Mouse (Mus musculus): ENCODE measurements around the gene Gnaq. TPM values are rescaled to one million over a fixed set of nuclear protein-coding genes. Genes with fewer than 3 reads are reported as not detected.

The Gnaq gene
- total and polyA plus RNA-seq, 3 experiments = 8.1 to 12.9 (median 8.2) TPM

DNA sequence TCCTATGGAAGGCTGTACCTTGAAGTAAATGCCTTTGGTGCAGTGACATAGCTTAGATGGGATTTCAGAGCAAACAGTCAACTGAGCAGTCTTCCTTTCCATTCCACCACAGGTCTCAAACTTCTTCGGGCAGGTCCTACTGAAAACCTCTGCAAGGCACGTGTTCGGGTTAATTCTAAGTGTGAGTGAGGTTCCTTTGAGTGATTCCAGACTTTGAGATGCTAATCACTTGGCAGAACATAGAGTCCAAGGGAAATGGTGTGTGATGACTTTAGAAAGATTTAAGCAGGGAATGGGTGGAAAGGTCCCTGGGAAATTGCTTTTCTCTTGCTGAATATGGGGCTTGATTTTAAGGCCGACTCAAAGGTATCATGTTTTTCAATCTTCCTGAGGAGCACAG is 14.2 kb upstream of the Gnaq start:
- no peak overlapping the region for H3K9ac ChIP-seq (ENCODE audit: insufficient read depth, low read depth)
- peaks cover 2% of the 10 kb centered on the region for H3K27me3 ChIP-seq (replicated peaks)
- H3K36me3 ChIP-seq (replicated peaks in 1 of 2; ENCODE audit: control insufficient read depth in 1 of 2, insufficient read depth in 1 of 2, low read length in 1 of 2) = no peaks in the 10 kb centered on the region
- no peaks in the 10 kb centered on the region for H3K9me3 ChIP-seq (replicated peaks; ENCODE audit: low read length)
- H3K79me2 ChIP-seq (replicated peaks; ENCODE audit: control insufficient read depth, extremely low read depth, insufficient read depth, poor library complexity, severe bottlenecking) = no peaks in the 10 kb centered on the region
- TF ChIP-seq ZNF384 (IDR thresholded peaks at IDR 0.05; ENCODE audit: low read depth, low read length) (no peak), BHLHE40 (IDR thresholded peaks at IDR 0.05; ENCODE audit: low read depth, low read length) (0 out of 2 replicates have a peak, but pooled peaks have one; percentile 9)
- no peak overlapping the region for H3K4me2 ChIP-seq (ENCODE audit: insufficient read depth, low read depth, poor library complexity, severe bottlenecking)
- no peaks in the 10 kb centered on the region for H3K4me1 ChIP-seq (ENCODE audit: control insufficient read depth in 1 of 2, insufficient read depth in 2 of 2)
- in situ Hi-C loops (cut with MboI; ENCODE audit: low pct_ligation_motif_present, low pct_unique_long_range_greater_than_20kb, low sequenced_read_pairs) = no loop called here
- H3K27ac ChIP-seq (ENCODE audit: insufficient read depth, low read depth) = no peak overlapping the region
- DNase-seq (ENCODE audit: extremely low read depth) = no peak
- no peak overlapping the region for H3K4me3 ChIP-seq (replicated peaks in 1 of 3; ENCODE audit: low read depth in 2 of 3, low read length in 2 of 3, poor library complexity in 1 of 3)
- dilution Hi-C loops (cut with MboI; ENCODE audit: extremely low pct_ligation_motif_present, extremely low pct_unique_long_range_greater_than_20kb, low sequenced_read_pairs) = no loop called here

DNA sequence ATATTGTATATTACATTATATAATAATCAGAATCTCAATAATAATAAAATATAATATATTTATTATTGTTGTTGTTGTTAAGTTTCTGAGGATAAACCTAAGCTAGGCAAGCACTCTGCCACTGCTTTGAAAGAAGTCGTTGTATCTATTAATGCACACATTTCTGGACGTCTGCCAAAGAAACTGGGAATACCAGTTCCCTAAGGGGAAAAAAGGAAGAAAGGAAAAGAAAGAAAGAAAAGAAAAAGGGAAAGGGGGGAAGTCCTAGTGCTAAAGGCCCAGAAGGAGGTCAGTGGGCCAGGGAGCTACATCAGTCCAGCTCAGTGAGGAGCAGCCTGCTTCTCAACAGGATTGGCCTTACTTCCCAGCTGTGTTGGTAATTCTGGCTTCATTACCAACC is 11.3 kb upstream of the Gnaq start:
- Histone ChIP-seq H3K27ac (ENCODE audit: insufficient read depth, low read depth) (no peak overlapping the region), H3K4me1 (ENCODE audit: control insufficient read depth in 1 of 2, insufficient read depth in 2 of 2) (no peaks in the 10 kb centered on the region), H3K4me2 (ENCODE audit: insufficient read depth, low read depth, poor library complexity, severe bottlenecking) (no peak overlapping the region), H3K4me3 (replicated peaks in 1 of 3; ENCODE audit: low read depth in 2 of 3, low read length in 2 of 3, poor library complexity in 1 of 3) (no peak overlapping the region), H3K79me2 (replicated peaks; ENCODE audit: control insufficient read depth, extremely low read depth, insufficient read depth, poor library complexity, severe bottlenecking) (no peaks in the 10 kb centered on the region), H3K27me3 (replicated peaks) (peaks cover 2% of the 10 kb centered on the region), H3K9ac (ENCODE audit: insufficient read depth, low read depth) (no peak overlapping the region), H3K36me3 (replicated peaks in 1 of 2; ENCODE audit: control insufficient read depth in 1 of 2, insufficient read depth in 1 of 2, low read length in 1 of 2) (no peaks in the 10 kb centered on the region), H3K9me3 (replicated peaks; ENCODE audit: low read length) (no peaks in the 10 kb centered on the region)
- in situ Hi-C loops (cut with MboI; ENCODE audit: low pct_ligation_motif_present, low pct_unique_long_range_greater_than_20kb, low sequenced_read_pairs) (no loop called here), dilution Hi-C loops (cut with MboI; ENCODE audit: extremely low pct_ligation_motif_present, extremely low pct_unique_long_range_greater_than_20kb, low sequenced_read_pairs) (no loop called here)
- TF ChIP-seq PAX5 (IDR thresholded peaks at IDR 0.05; ENCODE audit: low read length) (no peak), CHD1 (IDR thresholded peaks at IDR 0.05; ENCODE audit: low read depth, low read length) (no peak), MEF2A (IDR thresholded peaks at IDR 0.05; ENCODE audit: borderline replicate concordance, low read depth, low read length) (no peak), EP300 (IDR thresholded peaks at IDR 0.05; ENCODE audit: low read length) (no peak), SMC3 (IDR thresholded peaks at IDR 0.05; ENCODE audit: low read depth, low read length) (no peak), NELFE (IDR thresholded peaks at IDR 0.05; ENCODE audit: low read depth, low read length) (no peak), USF1 (IDR thresholded peaks at IDR 0.05; ENCODE audit: low read depth, low read length) (no peak), SIN3A (IDR thresholded peaks at IDR 0.05; ENCODE audit: low read length) (no peak), POLR2AphosphoS2 (IDR thresholded peaks at IDR 0.05; ENCODE audit: low read depth, low read length) (no peak), JUND (conservative IDR thresholded peaks at IDR 0.05; ENCODE audit: low read depth, low read length) (no peak), MXI1 (IDR thresholded peaks at IDR 0.05; ENCODE audit: low read depth, low read length) (no peak), MAX (IDR thresholded peaks at IDR 0.05; ENCODE audit: low read length) (no peak), CTCF (conservative IDR thresholded peaks at IDR 0.05 in 1 of 2, IDR thresholded peaks at IDR 0.05 in 1 of 2; ENCODE audit: low read depth in 2 of 2, low read length in 2 of 2) (no peak), E2F4 (IDR thresholded peaks at IDR 0.05; ENCODE audit: insufficient replicate concordance, low read depth, low read length) (no peak), NRF1 (IDR thresholded peaks at IDR 0.05; ENCODE audit: low read depth, low read length) (no peak)
- DNase-seq (ENCODE audit: extremely low read depth) = no peak

All from CH12.LX (cell line).